ENCODE assay signal across 28 mouse cellular contexts in the genomic region with DNA sequence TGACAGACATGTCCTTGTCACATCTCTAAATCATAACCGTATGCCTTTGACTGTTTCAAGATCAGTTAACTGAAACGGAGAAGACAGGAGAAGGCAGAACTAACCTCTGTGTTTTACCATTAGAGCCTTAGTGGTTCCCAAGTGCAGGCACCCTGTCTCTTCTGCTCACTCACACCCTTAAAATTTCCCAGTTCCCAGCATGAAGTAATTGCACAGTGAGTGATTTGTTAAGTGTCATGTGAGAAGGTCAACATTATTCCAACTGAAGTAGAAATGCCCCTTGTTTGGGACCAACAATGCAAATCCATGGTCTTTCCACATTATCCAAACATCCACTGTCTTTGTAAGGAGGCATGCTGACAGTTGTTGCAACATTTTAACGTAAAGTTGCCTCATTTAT.
DNase-seq lines count a peak whose midpoint lies in the region; ATAC-seq and TF ChIP-seq lines count a peak whose summit lies in the region.
"Had no signal": no experiment of that assay in that cellular context is flagged by ENCODE, and none has a peak within 500 bp of the region (broad histone marks: within the 10 kb centered on the region; RNA-seq: fewer than 3 reads in every experiment).

No protein-coding gene starts in this region.

- H3K79me2 ChIP-seq in myocyte (ENCODE audit: control insufficient read depth, insufficient read depth) = no peaks in the 10 kb centered on the region

- no peak for TF ChIP-seq CTCF in gastrocnemius, adult 2 months (IDR thresholded peaks at IDR 0.05)

- no peaks in the 10 kb centered on the region for H3K9me3 ChIP-seq in lung, embryonic 15.5 days
- H3K9me3 ChIP-seq: forebrain, embryonic 10.5 days; forebrain, embryonic 13.5 days; G1E; heart, embryonic 12.5 days; heart, embryonic 15.5 days; hindbrain, embryonic 10.5 days; hindbrain, embryonic 13.5 days had no signal

- WGBS in lung, embryonic 15.5 days = 31% methylated on average over 3 of the region's 3 CpGs

- no peak overlapping the region for H3K4me3 ChIP-seq in lung, embryonic 15.5 days
- H3K4me3 ChIP-seq in myocyte = no peak overlapping the region
- H3K4me3 ChIP-seq in gastrocnemius, adult 2 months = no peak overlapping the region
- H3K4me3 ChIP-seq: forebrain, embryonic 10.5 days; forebrain, embryonic 13.5 days; heart, embryonic 12.5 days; heart, embryonic 15.5 days; hindbrain, embryonic 10.5 days; hindbrain, embryonic 13.5 days had no signal

- no peak overlapping the region for H3ac ChIP-seq in myocyte (ENCODE audit: control insufficient read depth, insufficient read length)

- intact Hi-C loops in gastrocnemius, adult 2 months (cut with DNase I) = no loop called here

- peak overlapping the region; percentile 33 for H3K27ac ChIP-seq in lung, embryonic 15.5 days
- no peak overlapping the region for H3K27ac ChIP-seq in gastrocnemius, adult 2 months
- H3K27ac ChIP-seq: forebrain, embryonic 10.5 days; forebrain, embryonic 13.5 days; heart, embryonic 15.5 days; hindbrain, embryonic 10.5 days; hindbrain, embryonic 13.5 days had no signal

- no peaks in the 10 kb centered on the region for H3K36me3 ChIP-seq in lung, embryonic 15.5 days
- no peaks in the 10 kb centered on the region for H3K36me3 ChIP-seq in myocyte (ENCODE audit: control insufficient read depth, insufficient read depth)
- H3K36me3 ChIP-seq: forebrain, embryonic 10.5 days; G1E; heart, embryonic 12.5 days; heart, embryonic 15.5 days; hindbrain, embryonic 10.5 days; hindbrain, embryonic 13.5 days had no signal

- no peak for TF ChIP-seq POLR2A in myocyte (IDR thresholded peaks at IDR 0.05; ENCODE audit: insufficient read length, low read depth)

- no peak overlapping the region for H3K9ac ChIP-seq in lung, embryonic 15.5 days
- H3K9ac ChIP-seq: forebrain, embryonic 13.5 days; heart, embryonic 12.5 days; heart, embryonic 15.5 days; hindbrain, embryonic 13.5 days had no signal

- ATAC-seq in lung, embryonic 15.5 days (ENCODE audit: borderline replicate concordance, extremely low read depth, low FRiP score, low TSS enrichment) = peak; percentile 73; the same call in 1 of the 2 replicates
- ATAC-seq in monocyte, adult 5-6 weeks (replicated peaks; ENCODE audit: insufficient number of reproducible peaks, low FRiP score, low TSS enrichment, poor library complexity, severe bottlenecking) = no peak
- ATAC-seq: forebrain, embryonic 13.5 days; forebrain, embryonic 16.5 days; hindbrain, embryonic 16.5 days had no signal

- no peaks in the 10 kb centered on the region for H3K27me3 ChIP-seq in lung, embryonic 15.5 days
- H3K27me3 ChIP-seq in myocyte (ENCODE audit: control insufficient read depth, insufficient read depth, insufficient read length) = no peaks in the 10 kb centered on the region
- H3K27me3 ChIP-seq: CH12.LX; forebrain, embryonic 13.5 days; heart, embryonic 12.5 days; heart, embryonic 15.5 days; hindbrain, embryonic 13.5 days had no signal

- no peak for DNase-seq in lung, adult 18-20 months
- DNase-seq in lung, postnatal 10 days = peak; percentile 4
- DNase-seq in lung, postnatal 36 days = no peak
- peak; percentile 63 for DNase-seq in hindlimb bud, embryonic 11.5 days (ENCODE audit: extremely low spot score, low read depth, low spot score)
- DNase-seq in gastrocnemius, adult 2 months = no peak
- DNase-seq: adrenal gland, adult 8-10 months; adrenal gland, postnatal 25 days; B cell, adult 2 months; cerebellum, adult 18-20 months; cerebellum, adult 9-10 months; cerebellum, postnatal 14 days; gastrocnemius, postnatal 25 days; heart, adult 18-20 months; heart, postnatal 10 days; heart, postnatal 36 days had no signal

- no peak overlapping the region for H3K4me2 ChIP-seq in lung, embryonic 15.5 days
- H3K4me2 ChIP-seq in myocyte (ENCODE audit: low read depth) = no peak overlapping the region
- H3K4me2 ChIP-seq: forebrain, embryonic 13.5 days; heart, embryonic 12.5 days; heart, embryonic 15.5 days; hindbrain, embryonic 13.5 days had no signal

- H3K4me1 ChIP-seq in lung, embryonic 15.5 days = 0 out of 2 replicates have a peak, but pooled peaks cover 3% of the 10 kb centered on the region
- H3K4me1 ChIP-seq: forebrain, embryonic 10.5 days; forebrain, embryonic 13.5 days; heart, embryonic 12.5 days; hindbrain, embryonic 10.5 days; hindbrain, embryonic 13.5 days had no signal

TF ChIP-seq in myocyte, 11 proteins besides CTCF, POLR2A, EP300 and RAD21:
- TF ChIP-seq MYOG (IDR thresholded peaks at IDR 0.05; ENCODE audit: control insufficient read depth in 1 of 3, insufficient read depth in 1 of 3, insufficient read length in 2 of 3, low read depth in 2 of 3) (no peak), REST (IDR thresholded peaks at IDR 0.05; ENCODE audit: insufficient read depth, insufficient read length) (no peak), CEBPB (IDR thresholded peaks at IDR 0.05; ENCODE audit: insufficient read depth, poor library complexity, severe bottlenecking) (peak; percentile 44; the same call in 1 of the 2 replicates), SRF (IDR thresholded peaks at IDR 0.05; ENCODE audit: control insufficient read depth, insufficient read length, low read depth) (no peak)
TF ChIP-seq in myocyte: peak in this region for 1.

Comparison
In these comparisons a context has a peak if more than half of its experiments do, and no peak if none do; other contexts are left out.
1. DNase-seq: peak in lung, postnatal 10 days (single experiment) and hindlimb bud, embryonic 11.5 days (single experiment); none in lung, adult 18-20 months (0 of 2), lung, postnatal 36 days (single experiment) and gastrocnemius, adult 2 months (single experiment).